Mouse (Mus musculus): ENCODE measurements at regions not wholly inside any gene's neighbourhood (a gene's known extent, or its start where the extent isn't known, plus 50 kb on each side); places are given as distances from the start of the nearest gene placed in this dataset.
A peak's percentile ranks its signal among the peaks of the same experiment; 100 is the strongest.

- peak; percentile 4 for DNase-seq
These were observed 190.9 kb upstream of the Fat4 start for GRCm38 (mm10) chr3:38695836-38696235.

- no peak for DNase-seq
These were observed 194.0 kb upstream of the Fat4 start for GRCm38 (mm10) chr3:38692768-38693167.

GRCm38 (mm10) chr3:38684247-38684991, 199.8 kb upstream of the Ankrd50 start:
- DNase-seq = no peak

- DNase-seq = no peak
These were observed 179.2 kb upstream of the Ankrd50 start for GRCm38 (mm10) chr3:38663670-38664494.

GRCm38 (mm10) chr3:38663023-38663422, 178.4 kb upstream of the Ankrd50 start:
- no peak for DNase-seq

GRCm38 (mm10) chr3:38656790-38657189, 172.1 kb upstream of the Ankrd50 start:
- DNase-seq = no peak

- DNase-seq = no peak
These were observed 169.3 kb upstream of the Ankrd50 start for GRCm38 (mm10) chr3:38653928-38654327.

GRCm38 (mm10) chr3:38652985-38653685, 168.5 kb upstream of the Ankrd50 start:
- DNase-seq = no peak

GRCm38 (mm10) chr3:38650176-38650575, 165.5 kb upstream of the Ankrd50 start:
- no peak for DNase-seq

GRCm38 (mm10) chr3:38648633-38649032, 164.0 kb upstream of the Ankrd50 start:
- no peak for DNase-seq

- DNase-seq = no peak
These were observed 163.2 kb upstream of the Ankrd50 start for GRCm38 (mm10) chr3:38647737-38648330.

- DNase-seq = no peak
These were observed 157.1 kb upstream of the Ankrd50 start for GRCm38 (mm10) chr3:38641733-38642132.

- no peak for DNase-seq
These were observed 152.2 kb upstream of the Ankrd50 start for GRCm38 (mm10) chr3:38636806-38637205.

GRCm38 (mm10) chr3:38633347-38633746, 148.7 kb upstream of the Ankrd50 start:
- peak; percentile 9 for DNase-seq

- DNase-seq = no peak
These were observed 141.0 kb upstream of the Ankrd50 start for GRCm38 (mm10) chr3:38625575-38626184.

GRCm38 (mm10) chr3:38617989-38618388, 133.3 kb upstream of the Ankrd50 start:
- no peak for DNase-seq

- no peak for DNase-seq
These were observed 132.6 kb upstream of the Ankrd50 start for GRCm38 (mm10) chr3:38617217-38617616.

- no peak for DNase-seq
These were observed 129.1 kb upstream of the Ankrd50 start for GRCm38 (mm10) chr3:38613706-38614105.

- no peak for DNase-seq
These were observed 106.9 kb upstream of the Ankrd50 start for GRCm38 (mm10) chr3:38591531-38591930.

- DNase-seq = no peak
These were observed 104.3 kb upstream of the Ankrd50 start for GRCm38 (mm10) chr3:38588966-38589365.

- no peak for DNase-seq
These were observed 100.9 kb upstream of the Ankrd50 start for GRCm38 (mm10) chr3:38585509-38585908.

- DNase-seq = no peak
These were observed 95.1 kb upstream of the Ankrd50 start for GRCm38 (mm10) chr3:38579781-38580180.

Data from lung, postnatal 14 days (tissue).